12 mouse cellular contexts compared by ENCODE assay signal in genomic region chr15:85736506-85736905, GRCm38 (mm10). TPM values are rescaled to one million over a fixed set of nuclear protein-coding genes. Genes with fewer than 3 reads are reported as not detected.
DNase-seq lines count a peak whose midpoint lies in the region; ATAC-seq and TF ChIP-seq lines count a peak whose summit lies in the region.
"Had no signal": no experiment of that assay in that cellular context is flagged by ENCODE, and none has a peak within 500 bp of the region (broad histone marks: within the 10 kb centered on the region; RNA-seq: fewer than 3 reads in every experiment).

No protein-coding gene starts in this region.

- H3K4me3 ChIP-seq in layer of hippocampus, adult 2 months, result peak overlapping the region; percentile 55
- H3K4me3 ChIP-seq in embryonic facial prominence, embryonic 13.5 days, result peak overlapping the region; percentile 73; the same call in 1 of the 2 replicates
- H3K4me3 ChIP-seq in liver, embryonic 13.5 days (replicated peaks), result peak overlapping the region; percentile 63

- H3K27ac ChIP-seq in layer of hippocampus, adult 2 months, result no peak overlapping the region
- H3K27ac ChIP-seq in embryonic facial prominence, embryonic 13.5 days, result no peak overlapping the region
- no peak overlapping the region for H3K27ac ChIP-seq in liver, embryonic 13.5 days
- H3K27ac ChIP-seq: forebrain, embryonic 10.5 days had no signal

- no peaks in the 10 kb centered on the region for H3K36me3 ChIP-seq in embryonic facial prominence, embryonic 13.5 days
- no peaks in the 10 kb centered on the region for H3K36me3 ChIP-seq in liver, embryonic 13.5 days
- H3K36me3 ChIP-seq: forebrain, embryonic 10.5 days had no signal

- peaks cover 79% of the 10 kb centered on the region for H3K27me3 ChIP-seq in embryonic facial prominence, embryonic 13.5 days
- H3K27me3 ChIP-seq in liver, embryonic 13.5 days, result peaks cover 54% of the 10 kb centered on the region

- TF ChIP-seq CTCF in layer of hippocampus, adult 2 months (conservative IDR thresholded peaks at IDR 0.05), result no peak

- intact Hi-C loops in heart, postnatal 25 days (cut with DNase I), result loop anchor here (5.0 kb wide), 1 partner anchor 76 kb away; the partner anchor contains the start of gene Cdpf1

- peak; percentile 29 to 44 for DNase-seq in heart, adult 18-20 months
- no peak for DNase-seq in heart, postnatal 25 days (ENCODE audit: low spot score)
- no peak for DNase-seq in layer of hippocampus, adult 2 months (ENCODE audit: low spot score in 2 of 2)
- no peak for DNase-seq in layer of hippocampus, adult 9-11 months
- DNase-seq in liver, embryonic 13.5 days, result no peak
- no peak for DNase-seq in adipocyte (ENCODE audit: low spot score)
- DNase-seq: cerebellum, adult 8-10 months; kidney, postnatal 4 days had no signal

- peaks cover 17% of the 10 kb centered on the region; the same call in 1 of the 2 replicates for H3K4me1 ChIP-seq in embryonic facial prominence, embryonic 13.5 days
- peaks cover 20% of the 10 kb centered on the region; the same call in 1 of the 2 replicates for H3K4me1 ChIP-seq in liver, embryonic 13.5 days (replicated peaks)

- 59% methylated on average over 10 of the region's 10 CpGs for WGBS in embryonic facial prominence, embryonic 13.5 days
- 40% methylated on average over 10 of the region's 10 CpGs for WGBS in liver, embryonic 13.5 days (ENCODE audit: insufficient replicate concordance)

- peak overlapping the region; percentile 88 for H3K4me2 ChIP-seq in embryonic facial prominence, embryonic 13.5 days
- H3K4me2 ChIP-seq in liver, embryonic 13.5 days, result peak overlapping the region; percentile 76

- no peak for ATAC-seq in embryonic facial prominence, embryonic 13.5 days (ENCODE audit: insufficient number of reproducible peaks, insufficient read depth, low FRiP score, low TSS enrichment, low read depth)
- ATAC-seq in liver, embryonic 13.5 days (ENCODE audit: low read depth), result no peak
- no peak for ATAC-seq in CD4-positive, CD25-positive, alpha-beta regulatory T cell, adult 4 months

- H3K9ac ChIP-seq in embryonic facial prominence, embryonic 13.5 days, result no peak overlapping the region
- no peak overlapping the region for H3K9ac ChIP-seq in liver, embryonic 13.5 days

- H3K9me3 ChIP-seq in embryonic facial prominence, embryonic 13.5 days, result no peaks in the 10 kb centered on the region
- H3K9me3 ChIP-seq in liver, embryonic 13.5 days (replicated peaks), result no peaks in the 10 kb centered on the region
- H3K9me3 ChIP-seq: forebrain, embryonic 10.5 days had no signal

RNA-seq across cellular contexts. Expression of gene Ppara, which starts 1.7 kb away (rescaled TPM):
- total RNA-seq in heart, adult 18-20 months (2021), result 10 to 100 TPM; 73.1 to 74.9 TPM
- total RNA-seq in heart, postnatal 25 days (2021), result 10 to 100 TPM; 44.7 to 58.8 TPM
- total RNA-seq in layer of hippocampus, adult 2 months (2021), result 1 to 10 TPM; 3.1 to 3.9 TPM
- 2.8 and 3.3 TPM in 2 replicates for polyA plus RNA-seq in embryonic facial prominence, embryonic 13.5 days (2015; fragmentation: Nextera tagmentation; extraction: Ambion mirVana)
- polyA plus RNA-seq in liver, embryonic 13.5 days (2015; fragmentation: Nextera tagmentation; extraction: Ambion mirVana), result 7.5 and 10.3 TPM in 2 replicates
- under 1 TPM in 1 of 2 experiments, not detected in 1; 0.20 TPM for polyA plus RNA-seq in CD4-positive, CD25-positive, alpha-beta regulatory T cell, adult 4 months (2017; shearing (Covaris generic))
- total RNA-seq: monocyte, adult 5-6 weeks had no signal

Comparison
In these comparisons a context has a peak if more than half of its experiments do, and no peak if none do; other contexts are left out.
1. DNase-seq: peak in heart, adult 18-20 months (2 of 2); none in heart, postnatal 25 days (single experiment), layer of hippocampus, adult 2 months (0 of 2), layer of hippocampus, adult 9-11 months (single experiment), liver, embryonic 13.5 days (single experiment) and adipocyte (single experiment).
2. RNA of gene Ppara, which starts 1.7 kb away (total RNA-seq): 73.1 to 74.9 TPM in heart, adult 18-20 months and 44.7 to 58.8 TPM in heart, postnatal 25 days; 3.1 to 3.9 TPM in layer of hippocampus, adult 2 months; every median in the first group is over 4 times any median in the second.
3. Peak in every context shown above with its lines, with median percentiles within 50 percentile points of each other: H3K4me3 ChIP-seq.